Mouse (Mus musculus) T-cell, adult 2 months (primary cell): ENCODE measurements around the gene Rufy1.
"Not testable (repeated sequence)": the region's sequence is repeated elsewhere in the genome, so short reads cannot be mapped to it uniquely, and the experiment has no call there.

ENCODE experiments used
- DNase-seq: peaks from one replicate; pipeline ENCODE4 v3.0.0; 2022; ENCODE audit warnings: low spot score

Gene Rufy1

DNA sequence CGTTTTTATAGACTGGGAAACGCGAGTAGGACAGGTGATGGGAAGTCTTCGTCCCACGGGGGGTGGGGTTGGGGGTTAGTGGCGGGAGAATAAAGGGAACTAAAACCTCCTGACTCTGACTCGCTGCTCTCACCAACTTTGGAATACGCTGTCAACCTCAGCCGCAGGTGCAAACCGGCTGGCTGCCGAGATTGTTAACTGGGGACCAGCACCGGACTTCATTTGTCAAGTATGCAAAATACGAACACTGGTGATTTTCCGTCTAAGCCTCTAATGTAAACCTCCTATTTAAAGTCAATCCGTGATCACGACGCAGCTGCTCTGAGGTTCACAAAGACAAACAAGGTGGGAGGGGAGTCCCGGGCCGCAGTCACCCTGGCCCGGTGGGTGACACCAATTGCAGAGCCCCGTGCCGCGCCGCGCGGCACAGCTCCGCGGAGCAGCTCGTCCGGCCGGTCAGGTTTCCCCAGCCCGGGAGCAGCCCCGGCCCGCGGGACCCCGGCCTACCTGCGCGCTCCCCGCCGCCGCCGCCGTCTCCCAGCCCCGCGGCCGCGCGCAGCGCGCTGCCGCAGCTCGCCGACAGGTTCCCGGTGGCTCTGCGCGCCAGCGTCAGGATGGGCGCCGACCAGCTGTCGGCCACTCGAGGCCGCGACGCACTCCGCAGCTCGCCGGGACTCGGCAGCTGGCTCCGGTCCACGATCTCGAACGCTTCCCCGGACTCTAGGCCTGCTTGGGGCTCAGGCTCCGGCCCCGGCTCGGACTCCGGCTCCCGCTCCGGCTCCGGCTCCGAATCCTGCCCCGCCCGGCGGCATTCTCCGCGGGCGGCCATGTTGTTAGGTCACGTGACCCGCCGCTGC lies at the start of gene Rufy1:
Gene Rufy1, minus strand, starts transcription at position 849 of the 857 bp plus-strand sequence.
- DNase-seq: peak; percentile 75

DNA sequence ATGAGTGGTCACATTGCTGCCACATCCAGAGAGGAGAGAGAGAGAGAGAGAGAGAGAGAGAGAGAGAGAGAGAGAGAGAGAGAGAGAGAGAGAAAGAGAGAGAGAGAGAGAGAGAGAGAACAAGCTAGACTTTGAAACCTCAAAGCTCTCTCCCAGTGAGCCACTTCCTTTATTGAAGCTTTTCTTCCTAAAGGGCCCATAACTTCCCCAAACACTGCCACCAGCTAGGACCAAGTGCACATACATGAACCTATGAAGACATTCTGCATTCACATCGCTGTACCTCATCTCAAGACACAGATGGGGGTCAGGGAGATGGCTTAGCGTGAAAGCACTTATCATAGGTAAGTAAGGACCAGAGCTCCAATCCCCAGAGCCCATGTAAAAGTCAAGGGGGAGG lies 47.1 kb upstream of the Rufy1 start:
- DNase-seq: no peak

DNA sequence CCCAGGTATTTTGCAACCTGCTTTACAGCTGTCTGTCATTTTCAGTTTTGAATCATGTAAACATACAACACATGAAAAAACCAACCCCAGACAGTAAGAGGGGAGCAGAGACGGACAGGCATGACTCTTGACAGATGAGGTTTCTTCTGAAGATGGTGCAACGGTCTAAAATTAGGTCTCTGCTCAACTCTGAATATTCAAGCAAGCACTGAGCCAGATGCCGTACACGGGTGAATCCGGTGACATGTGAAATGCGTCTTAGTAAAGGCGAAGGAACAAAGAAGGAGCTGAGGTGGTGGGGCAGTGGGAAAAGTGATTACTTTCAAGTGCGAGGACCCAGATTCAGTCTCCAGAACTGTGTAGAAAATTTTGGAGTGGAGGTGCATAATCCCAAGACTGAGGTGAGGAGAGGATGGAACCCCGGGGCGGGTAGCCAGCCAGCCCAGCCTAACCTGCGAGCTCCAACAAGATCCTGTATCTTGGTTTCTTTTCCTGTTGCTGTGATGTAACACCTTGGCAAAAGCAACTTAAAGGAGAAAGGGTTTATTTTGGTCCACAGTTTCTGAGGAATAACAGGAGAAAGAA lies 46.7 kb upstream of the Rufy1 start:
- DNase-seq: no peak

DNA sequence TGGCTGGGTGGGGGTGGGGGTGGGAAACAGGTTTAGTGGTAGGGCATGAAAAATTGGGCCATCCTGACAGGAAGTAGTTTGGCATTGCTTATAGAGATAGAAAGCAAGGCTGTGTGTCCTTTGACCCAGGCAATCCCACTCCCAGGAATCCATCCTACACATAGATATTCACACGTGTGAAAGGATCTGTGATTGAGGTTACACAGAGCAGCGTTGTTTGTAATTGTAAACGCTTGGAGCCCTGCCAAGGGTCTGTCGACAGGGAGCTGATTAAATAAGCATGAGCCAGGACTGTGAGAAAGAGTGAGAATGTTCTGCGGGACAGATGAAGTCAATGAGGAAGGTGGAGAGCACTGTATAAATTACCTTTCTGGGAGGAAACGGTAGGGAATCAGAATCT lies 46.0 kb upstream of the Rufy1 start:
- DNase-seq: no peak

DNA sequence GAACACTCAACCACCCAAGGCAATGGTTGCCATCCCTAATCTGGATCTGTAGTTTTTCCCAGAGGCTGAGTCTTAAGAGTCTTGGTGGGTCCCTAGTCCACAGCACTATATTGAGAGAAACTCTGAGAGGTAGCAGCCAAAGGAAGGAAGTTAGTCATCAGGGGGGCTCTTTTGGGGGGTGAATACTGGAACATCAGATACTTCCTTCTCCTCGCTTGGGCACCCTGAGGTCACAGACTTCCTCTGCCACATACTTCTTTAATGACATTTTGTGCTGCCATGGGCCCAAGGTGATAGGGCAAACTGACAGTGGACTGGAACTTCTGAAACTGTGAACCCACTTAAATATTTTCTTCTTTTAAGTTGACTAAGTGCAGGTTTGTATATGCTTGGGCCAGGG lies 43.0 kb upstream of the Rufy1 start:
- DNase-seq: no peak

DNA sequence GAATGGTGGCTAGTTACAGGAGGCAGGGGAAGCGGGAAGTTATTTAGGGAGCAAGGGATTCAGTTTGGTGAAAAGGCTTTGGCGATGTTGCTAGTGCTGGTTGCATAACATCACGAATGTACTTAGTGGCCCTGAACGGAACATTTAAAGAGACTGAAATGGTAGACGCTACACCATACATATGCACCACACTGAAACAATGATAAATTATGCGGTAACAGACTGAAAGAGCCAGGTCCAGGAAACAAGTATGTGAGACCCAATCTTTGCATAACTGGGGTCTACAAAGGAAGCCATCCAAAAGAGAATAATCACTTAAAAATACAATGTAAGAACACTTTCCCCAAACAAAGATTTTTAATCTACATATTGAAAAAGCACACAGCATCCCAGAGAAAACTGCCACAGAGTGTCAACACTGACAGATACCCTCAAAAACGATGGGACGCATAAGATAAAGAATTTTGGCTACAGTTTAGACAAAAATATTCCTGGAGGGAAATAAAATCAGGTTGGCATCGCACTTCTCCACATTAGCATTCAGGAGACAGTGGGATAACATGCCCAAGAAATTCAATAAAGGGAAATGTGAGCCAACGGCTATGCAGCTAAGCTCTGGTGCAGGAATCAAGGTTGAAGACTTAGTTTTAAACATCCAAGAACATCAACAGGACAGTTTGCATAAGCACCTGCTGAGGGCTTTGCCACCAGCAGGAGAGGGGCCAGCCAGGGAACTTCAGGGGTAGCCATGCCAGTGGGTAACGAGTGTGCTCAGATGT lies 41.4 kb upstream of the Rufy1 start:
- no peak for DNase-seq

DNA sequence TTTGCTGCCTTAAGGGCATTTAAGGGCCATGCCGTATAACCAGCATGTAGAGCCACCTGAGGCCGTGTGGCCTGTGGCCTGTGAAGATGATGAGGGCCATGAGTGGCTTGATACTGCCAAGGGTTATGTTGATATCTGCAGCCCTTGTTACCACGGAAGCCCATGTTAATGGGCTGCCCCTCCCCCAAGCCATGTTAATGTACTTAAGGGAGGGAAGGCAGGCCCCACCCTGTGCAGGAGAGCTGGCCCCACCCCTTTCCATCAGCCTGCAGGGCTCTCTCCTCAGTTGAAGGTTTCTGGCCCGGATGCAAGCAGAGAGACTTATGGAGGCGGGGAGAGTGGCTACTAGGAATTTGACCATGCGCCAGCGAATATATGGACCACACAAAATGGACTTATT lies 30.6 kb upstream of the Rufy1 start:
- DNase-seq: no peak

DNA sequence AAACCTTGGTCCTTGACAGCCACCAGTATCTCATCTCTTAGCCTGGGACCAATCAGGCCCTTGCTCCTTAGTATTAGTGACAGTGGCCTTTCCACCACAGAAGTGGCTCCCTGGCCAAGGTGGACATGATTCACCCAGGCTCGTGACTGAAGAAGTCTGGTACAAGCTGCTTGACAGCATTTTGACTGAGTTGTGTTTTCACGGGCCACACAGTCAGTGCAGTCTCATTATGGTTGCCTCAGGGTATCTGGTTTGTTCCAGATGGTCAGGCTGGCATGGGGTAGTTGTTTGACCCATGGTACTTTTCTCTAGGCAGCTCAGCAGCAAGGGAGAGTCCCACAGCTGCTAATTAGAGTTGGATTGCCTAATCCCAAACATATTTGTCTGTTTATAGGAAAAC lies 28.3 kb upstream of the Rufy1 start:
- DNase-seq: no peak

DNA sequence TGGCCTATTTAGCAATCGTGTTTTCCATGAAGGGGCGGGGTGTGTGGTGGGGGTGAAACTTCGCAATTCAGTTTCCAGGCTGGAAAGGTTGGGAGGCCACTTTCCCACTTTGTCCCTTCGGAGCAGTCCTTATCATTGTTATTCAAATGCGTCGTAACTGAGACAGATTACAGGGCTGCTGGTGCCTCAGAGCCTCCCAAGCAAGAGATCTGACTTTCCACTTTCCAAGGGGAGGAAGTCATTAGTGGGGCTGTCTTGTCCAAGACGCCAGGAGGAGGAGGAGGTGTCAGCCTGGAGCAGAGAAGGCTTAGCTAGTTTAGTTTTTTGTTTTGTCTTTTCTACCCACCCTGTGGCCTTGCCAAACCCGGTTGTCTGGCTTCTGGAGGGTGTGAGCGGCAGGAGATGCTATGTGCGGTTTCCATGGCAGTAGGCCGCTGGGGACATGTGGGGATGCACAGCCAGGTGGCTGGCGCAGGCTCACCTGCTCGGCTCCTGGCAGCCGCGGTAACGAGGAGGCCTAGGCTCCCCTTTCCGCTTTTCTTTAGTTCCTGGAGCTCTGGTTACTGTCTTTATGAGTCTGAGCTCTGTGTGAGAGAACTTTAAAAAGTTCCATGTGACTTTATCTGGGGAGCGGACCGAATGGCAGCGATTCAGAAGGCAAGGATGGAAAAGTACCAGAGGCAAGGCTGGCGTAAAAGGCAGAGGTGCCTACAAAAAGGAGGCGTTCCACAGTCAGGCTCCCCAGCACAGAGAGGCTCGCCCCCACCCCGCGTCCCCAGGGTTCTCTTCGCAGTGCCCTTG lies 26.4 kb upstream of the Rufy1 start:
- no peak for DNase-seq

DNA sequence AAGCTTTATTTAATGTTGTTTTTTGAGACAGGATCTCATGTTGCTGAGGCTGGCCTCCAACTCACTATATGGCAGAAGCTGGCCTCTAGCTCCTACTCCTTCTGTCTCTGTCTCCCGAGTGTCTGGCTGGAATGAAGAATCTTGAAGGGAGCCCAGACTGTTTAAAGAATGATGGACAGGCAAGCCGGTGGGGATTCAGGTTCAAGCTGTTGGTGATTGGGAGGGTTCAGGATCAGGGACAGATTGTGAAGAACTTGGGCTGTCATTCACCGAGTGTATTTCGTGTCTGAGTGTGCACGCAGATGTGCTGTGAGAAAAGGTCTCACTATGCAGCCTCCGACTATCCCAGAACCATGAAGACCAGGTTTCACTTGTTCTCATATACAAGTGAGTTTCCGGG lies 25.5 kb upstream of the Rufy1 start:
- no peak for DNase-seq

DNA sequence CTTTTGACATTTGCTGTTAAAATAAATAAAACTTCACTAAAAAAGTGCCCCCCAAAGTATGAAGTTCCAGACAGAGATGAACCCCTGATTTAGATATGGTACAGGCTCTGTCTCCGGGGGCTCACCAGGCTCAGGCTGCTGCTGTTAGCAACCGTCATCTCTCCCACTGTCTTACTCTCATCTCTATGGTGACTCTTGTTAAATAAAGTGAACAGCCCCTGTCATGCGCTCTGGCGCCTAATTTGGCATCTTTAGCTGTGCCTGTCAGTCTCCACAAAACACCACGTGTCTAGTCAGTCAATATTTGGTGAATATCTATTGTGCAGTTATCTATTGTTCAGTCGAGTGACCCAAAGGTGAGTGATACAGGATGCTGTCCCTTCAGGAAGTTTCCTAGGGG lies 24.0 kb upstream of the Rufy1 start:
- no peak for DNase-seq

DNA sequence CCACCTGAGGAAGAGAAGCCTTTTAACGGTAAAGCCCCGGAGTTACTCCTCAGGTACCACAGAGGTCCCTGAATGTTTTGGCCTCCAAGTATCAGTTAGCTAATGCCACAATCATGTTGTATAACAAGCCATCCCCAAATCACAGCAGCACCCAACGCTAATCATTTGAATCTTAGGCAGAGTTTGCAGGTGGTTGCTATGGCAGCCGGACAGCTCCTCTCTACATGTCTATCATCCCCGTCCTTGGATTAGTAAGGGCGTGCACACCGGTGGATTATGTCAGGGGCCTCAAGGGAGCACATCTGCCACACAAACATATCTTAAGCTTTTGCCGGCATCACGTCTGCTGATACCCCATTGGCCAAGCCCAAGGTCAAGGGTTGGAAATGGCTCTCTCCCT lies 19.3 kb upstream of the Rufy1 start:
- DNase-seq: no peak

DNA sequence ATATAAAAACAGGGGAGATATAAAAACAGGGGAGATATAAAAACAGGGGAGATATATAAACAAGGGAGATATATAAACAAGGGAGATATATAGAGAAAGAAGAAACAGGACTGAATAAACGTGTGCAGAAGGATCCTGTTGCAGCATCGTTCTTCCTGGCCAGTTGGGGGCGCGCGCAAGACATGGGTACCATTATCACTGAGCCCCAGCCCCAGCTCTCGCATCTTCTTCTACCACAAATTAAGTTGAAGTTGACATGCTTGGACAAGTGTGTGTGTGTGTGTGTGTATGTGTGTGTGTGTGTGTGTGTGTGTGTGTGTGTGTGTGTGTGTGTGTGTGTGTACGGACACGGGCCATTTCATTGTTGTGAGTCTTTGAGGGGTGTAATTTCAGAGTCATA lies 17.2 kb upstream of the Rufy1 start:
- DNase-seq: not testable (repeated sequence)

DNA sequence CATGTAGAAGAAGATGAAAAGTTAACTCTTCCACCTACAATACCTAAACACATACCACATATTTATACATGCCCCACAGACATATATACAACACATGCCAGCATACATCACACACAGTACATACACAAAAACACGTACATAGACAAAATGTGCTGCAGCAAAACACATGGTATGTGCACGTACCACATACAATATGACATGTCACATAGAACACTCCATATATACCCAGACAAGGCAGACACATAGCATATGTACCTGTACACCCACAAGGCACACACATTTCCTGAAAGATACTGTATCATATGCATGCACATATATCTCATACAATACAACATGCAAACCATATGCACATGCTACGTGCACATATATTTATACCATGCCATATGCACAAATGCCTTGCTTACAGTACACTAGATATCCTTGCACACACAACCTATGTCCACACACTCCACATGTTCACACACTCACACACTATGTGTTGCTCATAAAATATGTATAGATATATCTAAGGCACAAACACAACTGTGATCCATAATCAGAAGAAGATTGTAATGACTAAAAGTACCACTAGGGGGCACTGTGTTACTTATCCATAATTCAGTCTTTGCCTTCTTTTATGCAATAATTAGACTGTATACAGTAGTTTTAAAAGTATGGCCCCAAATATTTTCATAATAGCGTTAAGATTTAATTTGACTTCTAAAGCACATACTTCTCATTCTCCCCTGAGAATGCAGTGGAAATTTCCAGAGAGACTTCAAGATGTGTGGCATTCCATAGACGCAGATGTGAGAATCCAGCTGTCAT lies 12.5 kb upstream of the Rufy1 start:
- DNase-seq: no peak

DNA sequence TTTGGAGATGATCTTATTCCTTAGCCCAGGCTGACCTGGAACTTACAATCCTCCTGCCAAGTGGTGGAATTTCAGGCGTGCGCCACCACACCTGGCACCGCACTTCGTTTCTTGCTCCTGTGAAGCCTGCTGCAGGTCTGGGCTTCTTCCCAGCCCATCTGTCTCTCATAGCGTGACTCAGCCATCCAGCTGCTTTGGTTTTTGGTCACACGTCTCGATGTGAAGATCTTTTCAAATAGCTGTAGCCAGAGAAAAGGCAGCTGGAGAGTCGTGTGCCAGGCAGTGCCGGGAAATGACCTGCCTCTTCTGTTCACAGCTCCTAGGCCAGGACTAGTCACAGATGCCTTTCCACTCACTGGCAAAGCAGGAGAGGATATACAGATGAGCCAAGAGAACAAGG lies 10.7 kb upstream of the Rufy1 start:
- DNase-seq: no peak

DNA sequence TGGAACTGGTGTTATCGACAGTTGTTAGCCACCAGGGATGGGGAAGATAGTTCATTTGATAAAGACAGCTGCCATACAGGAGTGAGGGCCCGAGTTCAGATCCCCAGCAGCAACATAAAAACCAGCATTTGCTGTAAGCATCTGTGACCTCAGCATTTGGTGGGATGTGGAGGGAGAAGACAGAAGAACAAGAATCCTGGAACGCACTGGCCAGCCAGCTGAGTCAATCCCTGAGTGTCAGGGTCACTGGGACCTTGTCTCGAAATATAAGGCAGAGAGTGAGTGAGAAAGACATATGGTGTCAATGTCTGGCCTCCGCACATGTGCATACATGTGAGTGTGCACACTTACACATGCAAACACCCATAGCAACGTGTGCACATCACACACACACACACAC lies 9.8 kb upstream of the Rufy1 start:
- DNase-seq: no peak

DNA sequence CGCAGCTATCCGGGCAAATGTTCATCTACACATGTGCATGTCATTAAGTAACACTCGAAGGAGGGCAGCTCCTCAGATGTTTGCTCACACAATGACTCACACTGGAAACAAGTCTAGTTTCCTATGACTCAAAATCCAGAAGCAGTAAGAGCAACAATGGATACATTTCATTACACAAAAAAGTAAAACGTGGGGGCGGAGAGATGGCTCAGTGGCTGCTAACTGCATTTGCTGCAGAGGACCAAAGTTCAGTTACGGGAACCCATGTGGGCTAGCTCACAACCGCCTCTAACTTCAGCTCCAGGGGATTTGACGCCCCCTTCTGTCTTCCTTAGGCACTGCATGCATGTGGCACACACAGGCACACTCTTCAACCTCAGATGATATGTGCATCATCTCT lies 8.9 kb upstream of the Rufy1 start:
- DNase-seq: no peak

DNA sequence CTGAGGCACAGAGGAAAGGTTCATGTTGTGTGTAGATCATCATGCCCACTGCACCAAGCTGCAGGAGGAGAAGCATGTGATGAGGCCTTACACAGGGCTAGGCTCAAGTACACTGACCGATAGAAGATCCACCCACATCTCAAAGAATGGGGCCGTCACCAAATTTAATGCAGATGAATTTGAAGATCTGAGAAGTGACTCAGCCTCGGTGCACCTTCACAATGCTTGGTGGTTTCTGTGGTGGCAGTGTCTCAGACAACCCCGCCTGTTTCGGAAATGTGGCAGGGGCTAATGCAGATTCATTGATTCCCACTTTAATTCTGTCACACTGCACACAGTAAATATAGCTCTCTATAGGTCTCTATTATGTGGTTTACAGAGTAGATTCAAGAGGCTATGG lies 2.0 kb upstream of the Rufy1 start:
- no peak for DNase-seq

DNA sequence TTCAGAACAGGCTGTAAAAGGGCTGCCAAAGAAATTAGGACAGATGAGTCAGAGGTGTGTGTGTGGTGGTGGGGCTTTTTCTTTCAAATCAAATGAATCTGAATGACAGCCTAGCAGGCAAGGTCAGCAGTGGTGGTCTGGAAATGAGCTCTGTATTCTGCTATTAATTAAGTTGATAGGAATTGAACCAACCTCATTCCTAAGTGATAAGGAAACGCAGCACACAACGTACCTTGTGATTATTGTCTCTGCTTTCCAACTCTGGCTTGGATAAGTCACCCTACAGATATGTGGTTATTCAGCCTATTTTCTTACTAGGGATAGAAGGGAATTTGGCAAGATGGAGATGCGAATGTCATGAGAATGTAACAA lies 1.1 kb upstream of the Rufy1 start:
- DNase-seq: no peak

DNA sequence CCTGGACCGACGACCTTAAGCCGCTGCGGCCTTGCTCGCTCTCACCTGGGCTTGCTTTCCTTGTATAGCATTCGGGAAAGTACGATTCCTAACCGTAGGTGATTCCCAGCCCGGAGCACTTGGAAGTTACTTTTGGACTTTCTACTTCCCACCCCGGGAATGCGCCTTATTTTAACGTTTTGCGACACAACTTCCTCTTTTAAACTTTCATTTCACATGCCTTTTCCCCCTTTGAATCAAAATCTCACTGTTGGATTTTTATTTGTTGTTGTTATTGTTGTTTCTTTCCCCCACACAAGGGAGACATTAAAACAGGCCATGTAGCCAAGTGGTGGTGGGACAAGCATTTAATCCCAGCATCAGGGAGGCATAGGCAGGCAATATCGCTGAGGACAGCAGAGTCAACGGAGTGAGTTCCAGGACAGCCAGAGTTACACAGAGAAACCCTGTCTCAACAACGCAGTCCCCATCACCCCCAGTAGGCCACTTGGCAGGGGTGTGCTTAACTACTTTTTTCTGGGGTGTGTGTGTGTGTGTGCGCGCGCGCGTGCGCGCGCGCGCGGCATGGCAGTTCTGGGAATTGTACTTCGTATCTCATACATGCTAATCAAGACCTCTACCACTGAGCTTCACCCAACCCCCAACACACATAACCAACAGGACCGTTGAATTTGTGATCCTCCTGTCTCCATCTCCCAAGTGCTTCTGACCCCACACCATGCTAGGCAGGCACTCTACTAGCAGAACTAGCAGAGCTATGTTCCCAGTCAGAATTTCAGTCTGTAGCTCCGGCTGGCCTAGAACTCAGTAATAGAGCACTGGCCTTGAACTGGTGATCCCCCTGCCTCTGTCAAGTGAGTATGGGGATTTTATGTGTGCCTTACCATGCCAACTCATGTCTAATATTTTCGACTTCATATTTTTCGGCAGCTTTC lies 476 bp upstream of the Rufy1 start:
- DNase-seq: peak; percentile 10
